16 mouse cellular contexts compared by ENCODE assay signal in the genomic region with DNA sequence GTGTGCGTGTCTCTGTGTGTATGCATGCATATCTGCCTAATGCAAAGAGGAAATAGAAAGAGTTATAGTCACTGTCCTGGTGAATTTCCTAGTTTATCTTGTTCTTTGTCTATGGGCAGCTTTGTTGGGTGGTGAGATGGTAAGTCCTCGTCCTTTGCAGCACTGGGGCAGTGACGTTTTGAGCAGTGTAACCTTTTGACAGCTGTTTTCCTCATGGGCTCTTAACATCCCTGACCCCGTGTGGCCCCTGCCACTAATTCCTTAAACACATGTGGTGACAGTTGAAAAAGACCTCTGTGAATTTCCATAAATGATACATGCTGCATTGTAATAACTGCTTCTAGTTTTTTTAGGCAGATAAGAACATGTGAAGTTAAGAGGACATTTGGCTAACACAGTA. TPM values are rescaled to one million over a fixed set of nuclear protein-coding genes. Genes with fewer than 3 reads are reported as not detected.
A peak's percentile ranks its signal among the peaks of the same experiment; 100 is the strongest.
DNase-seq lines count a peak whose midpoint lies in the region; ATAC-seq lines count a peak whose summit lies in the region.
"Had no signal": no experiment of that assay in that cellular context is flagged by ENCODE, and none has a peak within 500 bp of the region (broad histone marks: within the 10 kb centered on the region; RNA-seq: fewer than 3 reads in every experiment).

No protein-coding gene starts in this region.

- no peak for DNase-seq in heart, postnatal 25 days (ENCODE audit: low spot score)
- DNase-seq in liver, embryonic 13.5 days = no peak
- DNase-seq in right cerebral cortex, postnatal 36 days (ENCODE audit: low spot score in 2 of 2) = no peak
- DNase-seq: adrenal gland, postnatal 10 days; cerebellum, adult 18-20 months; lung, adult 2 months; lung, postnatal 4 days; thymus, adult 18-20 months had no signal

- ATAC-seq in heart, embryonic 11.5 days (replicated peaks; ENCODE audit: insufficient number of reproducible peaks, low FRiP score, low TSS enrichment) = no peak
- no peak for ATAC-seq in liver, embryonic 13.5 days (ENCODE audit: low read depth)
- no peak for ATAC-seq in liver, embryonic 12.5 days
- ATAC-seq in intestine, embryonic 16.5 days = 0 out of 2 replicates have a peak, but pooled peaks have one; percentile 5
- ATAC-seq in stomach, embryonic 16.5 days (ENCODE audit: insufficient read depth, low FRiP score) = no peak
- ATAC-seq: inflammation-experienced regulatory T-cells, adult 6 months; midbrain, embryonic 13.5 days had no signal

- no peaks in the 10 kb centered on the region for H3K27me3 ChIP-seq in heart, embryonic 11.5 days (ENCODE audit: control insufficient read depth, insufficient read depth, low read length)
- no peaks in the 10 kb centered on the region for H3K27me3 ChIP-seq in liver, embryonic 13.5 days
- no peaks in the 10 kb centered on the region for H3K27me3 ChIP-seq in liver, embryonic 12.5 days (replicated peaks)
- no peaks in the 10 kb centered on the region for H3K27me3 ChIP-seq in intestine, embryonic 16.5 days (replicated peaks; ENCODE audit: control insufficient read depth, insufficient read depth, low read length)
- no peaks in the 10 kb centered on the region for H3K27me3 ChIP-seq in stomach, embryonic 16.5 days (ENCODE audit: control insufficient read depth, insufficient read depth, low read length)
- H3K27me3 ChIP-seq: forebrain, embryonic 12.5 days; midbrain, embryonic 13.5 days had no signal

- WGBS in heart, embryonic 11.5 days (ENCODE audit: insufficient replicate concordance) = 37% methylated on average over 4 of the region's 4 CpGs
- 51% methylated on average over 4 of the region's 4 CpGs for WGBS in liver, embryonic 13.5 days (ENCODE audit: insufficient replicate concordance)
- WGBS in liver, embryonic 12.5 days (ENCODE audit: insufficient replicate concordance) = 54% methylated on average over 4 of the region's 4 CpGs
- WGBS in intestine, embryonic 16.5 days = 58% methylated on average over 4 of the region's 4 CpGs
- WGBS in stomach, embryonic 16.5 days = 47% methylated on average over 4 of the region's 4 CpGs

- no peak overlapping the region for H3K4me3 ChIP-seq in heart, embryonic 11.5 days (ENCODE audit: low read depth, low read length)
- H3K4me3 ChIP-seq in liver, embryonic 13.5 days (replicated peaks) = no peak overlapping the region
- no peak overlapping the region for H3K4me3 ChIP-seq in liver, embryonic 12.5 days
- H3K4me3 ChIP-seq in intestine, embryonic 16.5 days (ENCODE audit: low read length) = no peak overlapping the region
- no peak overlapping the region for H3K4me3 ChIP-seq in stomach, embryonic 16.5 days (replicated peaks; ENCODE audit: low read length)
- H3K4me3 ChIP-seq: forebrain, embryonic 12.5 days; left cerebral cortex, adult 2 months; midbrain, embryonic 13.5 days had no signal

- H3K27ac ChIP-seq in heart, embryonic 11.5 days (ENCODE audit: low read depth, low read length) = peak overlapping the region; percentile 41; the same call in 1 of the 2 replicates
- H3K27ac ChIP-seq in liver, embryonic 13.5 days = peak overlapping the region; percentile 51; the same call in 1 of the 2 replicates
- no peak overlapping the region for H3K27ac ChIP-seq in liver, embryonic 12.5 days
- H3K27ac ChIP-seq in intestine, embryonic 16.5 days (ENCODE audit: low read length) = peak overlapping the region; percentile 89
- peak overlapping the region; percentile 90 for H3K27ac ChIP-seq in stomach, embryonic 16.5 days (ENCODE audit: low read length)
- H3K27ac ChIP-seq: forebrain, embryonic 12.5 days; left cerebral cortex, adult 2 months; midbrain, embryonic 13.5 days had no signal

- H3K36me3 ChIP-seq in heart, embryonic 11.5 days (ENCODE audit: control insufficient read depth, insufficient read depth, low read length) = 0 out of 2 replicates have a peak, but pooled peaks cover 3% of the 10 kb centered on the region
- H3K36me3 ChIP-seq in liver, embryonic 13.5 days = peaks cover 8% of the 10 kb centered on the region; the same call in 1 of the 2 replicates
- H3K36me3 ChIP-seq in liver, embryonic 12.5 days = peaks cover 14% of the 10 kb centered on the region
- peaks cover 1% of the 10 kb centered on the region; the same call in 1 of the 2 replicates for H3K36me3 ChIP-seq in intestine, embryonic 16.5 days (ENCODE audit: control insufficient read depth, insufficient read depth, low read length)
- no peaks in the 10 kb centered on the region for H3K36me3 ChIP-seq in stomach, embryonic 16.5 days (ENCODE audit: control insufficient read depth, insufficient read depth, low read length)

- intact Hi-C loops in heart, postnatal 25 days (cut with DNase I) = no loop called here

- no peaks in the 10 kb centered on the region for H3K9me3 ChIP-seq in heart, embryonic 11.5 days (replicated peaks; ENCODE audit: control insufficient read depth, low read length)
- no peaks in the 10 kb centered on the region for H3K9me3 ChIP-seq in liver, embryonic 13.5 days (replicated peaks)
- no peaks in the 10 kb centered on the region for H3K9me3 ChIP-seq in liver, embryonic 12.5 days (replicated peaks)
- H3K9me3 ChIP-seq in intestine, embryonic 16.5 days (ENCODE audit: control insufficient read depth, low read length) = no peaks in the 10 kb centered on the region
- H3K9me3 ChIP-seq in stomach, embryonic 16.5 days (replicated peaks; ENCODE audit: control insufficient read depth, low read length) = no peaks in the 10 kb centered on the region
- H3K9me3 ChIP-seq: forebrain, embryonic 12.5 days; midbrain, embryonic 13.5 days had no signal

- no peak overlapping the region for H3K4me2 ChIP-seq in heart, embryonic 11.5 days
- H3K4me2 ChIP-seq in liver, embryonic 13.5 days = no peak overlapping the region
- no peak overlapping the region for H3K4me2 ChIP-seq in liver, embryonic 12.5 days
- H3K4me2 ChIP-seq in intestine, embryonic 16.5 days (ENCODE audit: low read depth, low read length) = peak overlapping the region; percentile 40; the same call in 1 of the 2 replicates
- peak overlapping the region; percentile 16; the same call in 1 of the 2 replicates for H3K4me2 ChIP-seq in stomach, embryonic 16.5 days (ENCODE audit: low read depth, low read length)
- H3K4me2 ChIP-seq: forebrain, embryonic 12.5 days; midbrain, embryonic 13.5 days had no signal

- H3K9ac ChIP-seq in heart, embryonic 11.5 days (ENCODE audit: low read depth, low read length) = no peak overlapping the region
- H3K9ac ChIP-seq in liver, embryonic 13.5 days = no peak overlapping the region
- H3K9ac ChIP-seq in liver, embryonic 12.5 days = no peak overlapping the region
- H3K9ac ChIP-seq in intestine, embryonic 16.5 days (ENCODE audit: low read depth, low read length) = no peak overlapping the region
- no peak overlapping the region for H3K9ac ChIP-seq in stomach, embryonic 16.5 days (ENCODE audit: low read length)
- H3K9ac ChIP-seq: forebrain, embryonic 12.5 days; midbrain, embryonic 13.5 days had no signal

- peaks cover 23% of the 10 kb centered on the region for H3K4me1 ChIP-seq in heart, embryonic 11.5 days (ENCODE audit: control insufficient read depth, insufficient read depth, low read length)
- peaks cover 42% of the 10 kb centered on the region for H3K4me1 ChIP-seq in liver, embryonic 13.5 days (replicated peaks)
- H3K4me1 ChIP-seq in liver, embryonic 12.5 days = peaks cover 48% of the 10 kb centered on the region
- H3K4me1 ChIP-seq in intestine, embryonic 16.5 days (ENCODE audit: control insufficient read depth, insufficient read depth, low read length) = no peaks in the 10 kb centered on the region; the same call in 1 of the 2 replicates
- peaks cover 25% of the 10 kb centered on the region for H3K4me1 ChIP-seq in stomach, embryonic 16.5 days (ENCODE audit: control insufficient read depth, insufficient read depth, low read length)
- H3K4me1 ChIP-seq: forebrain, embryonic 12.5 days; midbrain, embryonic 13.5 days had no signal

RNA-seq across cellular contexts. Expression of a gene that starts 11.4 kb away (rescaled TPM):
- polyA plus RNA-seq in heart, embryonic 11.5 days (2014; fragmentation: Nextera tagmentation; extraction: Ambion mirVana) = 35.0 and 37.5 TPM in 2 replicates
- 10 to 100 TPM; 32.6 to 39.5 TPM for total RNA-seq in heart, postnatal 25 days (2021)
- 16.8 and 21.9 TPM in 2 replicates for polyA plus RNA-seq in liver, embryonic 13.5 days (2015; fragmentation: Nextera tagmentation; extraction: Ambion mirVana)
- 18.9 and 19.1 TPM in 2 replicates for polyA plus RNA-seq in liver, embryonic 12.5 days (2016; fragmentation: Nextera tagmentation; extraction: Ambion mirVana)
- 32.0 and 32.9 TPM in 2 replicates for polyA plus RNA-seq in intestine, embryonic 16.5 days (2015; fragmentation: Nextera tagmentation; extraction: Ambion mirVana)
- polyA plus RNA-seq in stomach, embryonic 16.5 days (2015; fragmentation: Nextera tagmentation; extraction: Ambion mirVana) = 35.4 and 36.9 TPM in 2 replicates

RNA-seq across cellular contexts. Expression of a gene that starts 47.3 kb away (rescaled TPM):
- polyA plus RNA-seq in heart, embryonic 11.5 days (2014; fragmentation: Nextera tagmentation; extraction: Ambion mirVana) = 1.6 and 1.8 TPM in 2 replicates
- total RNA-seq in heart, postnatal 25 days (2021) = 1 to 10 TPM; 2.5 to 2.6 TPM
- 2.2 and 2.4 TPM in 2 replicates for polyA plus RNA-seq in liver, embryonic 13.5 days (2015; fragmentation: Nextera tagmentation; extraction: Ambion mirVana)
- 2.6 and 2.8 TPM in 2 replicates for polyA plus RNA-seq in liver, embryonic 12.5 days (2016; fragmentation: Nextera tagmentation; extraction: Ambion mirVana)
- polyA plus RNA-seq in intestine, embryonic 16.5 days (2015; fragmentation: Nextera tagmentation; extraction: Ambion mirVana) = 6.0 and 7.1 TPM in 2 replicates
- polyA plus RNA-seq in stomach, embryonic 16.5 days (2015; fragmentation: Nextera tagmentation; extraction: Ambion mirVana) = 7.0 and 8.5 TPM in 2 replicates

RNA-seq across cellular contexts. Expression of a gene that starts 53.0 kb away (rescaled TPM):
- 25.5 and 28.0 TPM in 2 replicates for polyA plus RNA-seq in heart, embryonic 11.5 days (2014; fragmentation: Nextera tagmentation; extraction: Ambion mirVana)
- total RNA-seq in heart, postnatal 25 days (2021) = 10 to 100 TPM; 12.8 to 15.2 TPM
- 13.9 and 20.1 TPM in 2 replicates for polyA plus RNA-seq in liver, embryonic 13.5 days (2015; fragmentation: Nextera tagmentation; extraction: Ambion mirVana)
- 21.3 and 22.3 TPM in 2 replicates for polyA plus RNA-seq in liver, embryonic 12.5 days (2016; fragmentation: Nextera tagmentation; extraction: Ambion mirVana)
- 23.1 and 24.9 TPM in 2 replicates for polyA plus RNA-seq in intestine, embryonic 16.5 days (2015; fragmentation: Nextera tagmentation; extraction: Ambion mirVana)
- 24.2 and 25.1 TPM in 2 replicates for polyA plus RNA-seq in stomach, embryonic 16.5 days (2015; fragmentation: Nextera tagmentation; extraction: Ambion mirVana)

Comparison
In these comparisons a context has a peak if more than half of its experiments do, and no peak if none do; other contexts are left out.
1. H3K4me2 ChIP-seq: peak in intestine, embryonic 16.5 days (single experiment) and stomach, embryonic 16.5 days (single experiment); none in heart, embryonic 11.5 days (single experiment), liver, embryonic 13.5 days (single experiment) and liver, embryonic 12.5 days (single experiment).